Mouse (Mus musculus) thymus, postnatal 4 days (tissue): ENCODE results near the gene Prkca.
"Not testable (repeated sequence)": the region's sequence is repeated elsewhere in the genome, so short reads cannot be mapped to it uniquely, and the experiment has no call there.

Experiments
- DNase-seq: peaks from one replicate; pipeline ENCODE4 v3.0.0; 2021

Prkca gene

DNA sequence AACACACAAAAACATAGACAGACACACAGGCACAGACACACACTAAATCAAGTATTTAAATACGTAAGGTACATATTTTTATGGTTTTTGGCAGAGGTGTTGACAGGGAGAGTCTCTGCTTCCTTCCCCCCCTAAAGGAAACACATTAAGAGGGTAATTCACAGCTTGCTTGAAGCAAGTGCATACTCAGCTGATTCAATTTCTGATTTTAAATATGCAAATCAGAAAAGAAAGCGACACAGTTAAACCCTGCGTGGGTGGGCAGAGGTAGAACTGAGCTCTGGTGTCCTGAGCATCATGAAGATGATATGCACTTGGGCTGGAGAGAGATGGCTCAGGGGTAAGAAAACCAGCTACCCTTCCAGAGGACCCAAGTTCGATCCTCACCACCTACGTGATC is 248.9 kb downstream of the Prkca start:
- DNase-seq: no peak

DNA sequence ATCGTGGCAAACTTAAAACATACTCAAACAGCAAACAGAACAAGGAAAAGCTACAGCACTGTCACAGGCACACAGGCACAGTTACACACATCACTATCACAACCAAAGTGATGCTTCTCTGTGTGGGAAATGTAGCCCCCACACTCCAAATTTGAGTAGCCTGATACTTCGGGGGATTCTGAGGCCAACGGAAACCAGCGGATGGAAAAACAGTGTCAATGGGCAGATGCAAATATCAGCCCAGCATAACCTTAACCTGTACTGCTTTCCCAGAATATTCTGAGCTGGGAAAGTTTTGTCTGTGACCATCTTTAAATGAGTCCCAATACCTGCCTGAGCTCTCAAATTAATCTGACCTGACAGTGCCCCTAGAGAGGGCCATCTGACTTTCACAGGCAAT is 250.5 kb downstream of the Prkca start:
- DNase-seq: no peak

DNA sequence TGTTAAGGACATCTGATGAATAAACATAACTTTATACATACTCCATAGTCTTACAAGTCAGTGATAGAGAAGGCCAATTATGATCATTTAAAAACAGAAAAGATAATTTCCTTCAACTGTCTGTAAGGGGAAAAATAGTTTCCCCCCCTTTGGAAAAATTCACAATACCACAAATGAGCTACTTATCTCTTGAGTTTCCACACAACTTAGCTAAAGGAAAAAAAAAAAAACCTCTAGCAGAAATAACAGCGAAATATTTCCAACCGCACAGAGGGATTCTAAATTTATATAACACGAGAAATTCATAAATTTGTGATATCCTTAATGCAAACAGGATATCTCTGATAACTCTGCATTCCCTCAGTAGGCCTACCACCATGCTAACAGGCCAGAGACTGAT is 252.5 kb downstream of the Prkca start:
- DNase-seq: no peak

DNA sequence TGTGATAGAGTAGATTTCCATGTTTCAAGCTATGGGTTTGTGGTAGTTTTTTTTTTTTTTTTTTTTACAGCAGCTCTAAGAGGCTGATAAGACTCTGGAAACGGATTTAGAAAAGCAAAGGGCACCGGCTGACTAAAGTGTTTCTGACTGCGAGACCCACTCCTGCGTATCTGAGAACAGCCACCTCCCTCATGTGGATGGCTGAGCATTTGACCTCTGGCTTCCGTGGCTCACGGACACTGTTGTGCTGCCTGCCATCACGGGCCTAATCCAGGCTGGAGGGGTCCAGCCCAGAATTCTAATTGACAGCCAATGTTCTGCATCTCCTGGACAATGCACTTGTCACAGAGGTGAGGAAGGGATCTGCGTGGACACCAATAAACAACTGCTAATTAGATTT is 253.0 kb downstream of the Prkca start:
- no peak for DNase-seq

DNA sequence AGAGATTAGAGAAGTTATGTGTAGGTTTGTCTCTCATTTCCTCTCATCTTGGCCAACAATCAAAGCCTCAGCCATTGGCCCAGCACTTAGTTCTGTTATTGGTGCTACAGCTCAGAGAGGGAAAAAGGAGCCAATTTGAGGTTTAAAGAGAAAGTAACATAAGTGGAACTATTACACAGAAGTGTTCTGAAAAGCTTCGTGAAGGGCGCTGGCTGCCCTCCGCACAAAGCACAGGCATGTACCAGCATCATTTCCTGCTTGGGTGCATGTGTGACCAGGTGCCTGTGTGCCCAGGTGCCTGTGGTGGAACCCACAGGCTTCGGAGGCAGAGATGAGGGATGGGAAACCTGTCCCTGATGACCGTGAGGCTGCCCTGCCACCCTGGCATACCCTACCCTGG is 255.7 kb downstream of the Prkca start:
- no peak for DNase-seq

DNA sequence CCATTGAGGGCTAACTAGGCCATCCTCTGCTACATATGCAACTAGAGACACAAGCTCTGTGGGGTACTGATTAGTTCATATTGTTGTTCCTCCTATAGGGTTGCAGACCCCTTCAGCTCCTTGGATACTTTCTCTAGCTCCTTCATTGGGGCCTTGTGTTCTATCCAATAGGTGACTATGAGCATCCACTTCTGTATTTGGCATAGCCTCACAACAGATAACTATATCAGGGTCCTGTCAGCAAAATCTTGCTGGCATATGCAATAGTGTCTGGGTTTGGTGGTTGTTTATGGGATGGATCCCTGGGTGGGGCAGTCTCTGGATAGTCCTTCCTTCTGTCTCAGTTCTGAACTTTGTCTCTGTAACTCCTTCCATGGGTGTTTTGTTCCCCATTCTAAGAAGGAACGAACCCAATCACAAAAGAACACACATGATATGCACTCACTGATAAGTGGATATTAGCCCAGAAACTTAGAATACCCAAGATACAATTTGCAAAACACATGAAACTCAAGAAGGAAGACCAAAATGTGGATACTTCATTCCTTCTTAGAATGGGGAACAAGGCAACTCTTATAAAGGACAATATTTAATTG is 256.5 kb downstream of the Prkca start:
- DNase-seq: not testable (repeated sequence)

DNA sequence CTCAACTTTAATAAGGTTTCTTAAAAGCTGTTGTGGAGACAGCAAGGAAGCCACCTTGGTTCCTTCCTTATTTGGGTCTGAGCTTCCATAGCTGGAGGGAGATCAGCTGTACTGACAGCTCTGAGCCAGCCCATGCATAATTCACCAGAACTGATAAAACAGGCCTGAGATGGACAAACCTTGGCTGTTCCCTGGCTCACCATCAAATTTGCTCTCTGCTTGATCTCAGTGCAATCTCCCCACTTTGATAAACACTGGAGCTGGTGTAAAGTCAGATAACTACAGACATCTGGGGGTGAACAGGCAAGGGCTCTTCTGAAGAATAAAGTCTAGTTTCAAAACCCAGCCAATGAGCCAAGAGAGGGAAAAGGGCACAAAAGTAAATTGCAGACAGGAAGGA is 261.1 kb downstream of the Prkca start:
- DNase-seq: no peak

DNA sequence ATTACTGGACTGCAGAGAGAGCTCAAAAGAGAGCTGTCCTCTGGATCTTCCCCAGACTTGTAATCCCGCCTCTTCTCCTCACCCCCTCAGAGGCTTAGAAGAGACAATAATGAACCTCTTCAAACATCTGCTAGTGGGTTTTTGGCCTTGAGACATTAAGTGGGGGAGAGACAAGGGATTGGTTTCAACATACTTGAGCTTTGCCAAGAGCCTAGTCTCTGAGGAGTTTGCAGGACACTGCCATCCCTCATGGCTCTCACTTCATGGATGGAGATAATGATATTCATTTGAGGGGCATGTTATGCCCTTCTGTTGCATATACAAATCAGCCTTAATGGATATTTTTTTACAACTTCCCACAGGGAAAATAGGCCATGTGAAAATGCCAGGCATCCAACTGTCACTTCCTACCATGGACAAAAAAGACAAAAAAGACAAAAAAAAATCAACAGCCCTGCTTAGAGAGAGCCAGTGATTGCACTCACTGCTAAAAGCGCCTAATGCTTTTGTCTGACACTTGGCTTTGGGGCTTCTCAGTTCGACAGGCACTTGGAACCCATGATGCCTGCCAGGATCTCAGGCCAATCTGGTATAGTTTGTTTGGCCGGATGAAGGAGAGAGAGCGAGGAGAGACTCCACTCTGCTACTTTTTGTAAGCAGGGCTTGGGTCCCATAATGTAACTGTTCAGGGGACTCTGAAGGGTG is 263.6 kb downstream of the Prkca start:
- no peak for DNase-seq

DNA sequence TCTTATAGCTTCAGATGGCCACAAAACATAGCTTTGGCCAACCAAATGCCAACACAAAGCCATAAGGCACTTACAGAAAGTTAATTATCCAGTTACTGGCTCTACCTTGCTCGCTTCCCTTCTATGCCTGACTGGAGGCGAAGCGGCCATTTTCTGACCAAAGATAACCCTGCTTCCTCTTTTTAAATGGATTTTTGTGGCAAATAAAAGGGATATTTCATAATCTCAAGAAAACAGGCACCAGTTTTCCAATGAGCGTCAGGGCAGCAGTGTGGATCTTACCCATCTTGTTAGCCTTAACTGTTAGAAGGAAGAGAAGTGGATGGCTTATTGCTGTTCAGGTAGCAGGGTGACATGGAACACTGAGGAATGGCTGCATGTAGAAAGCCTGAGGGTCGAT is 264.3 kb downstream of the Prkca start:
- no peak for DNase-seq

DNA sequence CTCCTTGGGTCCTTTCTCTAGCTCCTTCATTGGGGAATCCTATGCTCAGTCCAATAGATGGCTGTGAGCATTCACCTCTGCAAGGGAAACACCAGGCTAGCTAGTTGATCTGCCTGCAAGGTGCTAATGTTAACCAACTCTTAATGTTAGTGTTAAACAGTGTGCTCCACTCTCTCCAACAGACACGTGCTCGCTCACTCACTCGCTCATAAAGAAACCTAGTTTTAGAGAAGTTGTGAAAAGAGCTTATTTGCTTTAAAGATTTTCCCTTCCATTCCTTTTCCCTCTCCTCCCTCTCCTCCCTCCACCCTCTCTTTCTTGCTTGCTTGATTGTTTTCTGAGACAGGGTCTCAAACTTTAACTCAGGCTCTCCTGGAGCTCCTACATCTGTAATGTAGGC is 266.2 kb downstream of the Prkca start:
- DNase-seq: no peak

DNA sequence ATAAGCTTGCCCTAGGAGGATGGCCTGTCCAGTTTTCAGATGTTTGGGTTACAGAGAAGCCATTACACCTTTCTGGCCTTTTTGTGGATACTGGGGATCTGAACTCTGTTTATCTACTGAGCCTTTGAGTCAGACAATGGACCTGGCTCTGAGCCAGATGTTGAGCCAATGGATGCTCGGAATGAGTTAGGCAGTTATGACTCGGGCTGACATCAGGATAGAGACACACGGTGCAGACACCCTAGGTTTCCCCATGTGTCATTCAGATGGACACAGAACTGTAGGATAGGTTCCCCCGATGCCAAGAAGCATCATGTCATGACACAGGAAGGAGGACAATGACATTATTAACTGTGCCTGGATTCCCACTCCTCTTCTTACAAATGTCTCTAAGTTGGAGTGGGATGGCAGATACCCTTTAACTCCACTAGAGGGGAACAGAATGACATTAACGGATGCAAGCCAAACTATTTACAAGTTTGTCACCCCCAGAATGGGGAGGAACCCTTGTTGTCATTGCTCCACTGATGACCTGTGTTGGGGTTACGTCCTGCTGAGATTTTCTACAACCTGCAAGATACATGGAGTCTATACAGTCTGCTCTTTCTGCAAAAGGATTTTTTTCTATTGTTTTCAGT is 271.0 kb downstream of the Prkca start:
- DNase-seq: no peak

DNA sequence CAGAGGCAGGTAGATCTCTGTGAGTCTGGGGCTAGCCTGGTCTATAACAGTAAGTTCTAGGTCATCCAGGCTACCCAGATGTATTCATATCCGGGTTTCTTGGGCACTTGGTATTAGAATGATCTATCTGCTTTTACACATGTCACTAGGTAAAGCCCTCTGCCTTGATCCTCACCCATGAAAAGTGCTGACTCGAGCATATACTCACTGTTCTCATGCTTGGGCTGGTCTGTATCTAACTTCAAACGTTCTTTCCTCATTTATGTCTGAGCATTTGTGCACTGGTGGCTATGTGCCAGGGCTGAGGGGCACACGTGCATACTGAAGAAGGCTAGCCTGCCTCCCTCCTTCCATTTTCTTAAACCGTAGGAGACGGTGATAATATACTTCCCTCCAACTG is 272.5 kb downstream of the Prkca start:
- DNase-seq: no peak

DNA sequence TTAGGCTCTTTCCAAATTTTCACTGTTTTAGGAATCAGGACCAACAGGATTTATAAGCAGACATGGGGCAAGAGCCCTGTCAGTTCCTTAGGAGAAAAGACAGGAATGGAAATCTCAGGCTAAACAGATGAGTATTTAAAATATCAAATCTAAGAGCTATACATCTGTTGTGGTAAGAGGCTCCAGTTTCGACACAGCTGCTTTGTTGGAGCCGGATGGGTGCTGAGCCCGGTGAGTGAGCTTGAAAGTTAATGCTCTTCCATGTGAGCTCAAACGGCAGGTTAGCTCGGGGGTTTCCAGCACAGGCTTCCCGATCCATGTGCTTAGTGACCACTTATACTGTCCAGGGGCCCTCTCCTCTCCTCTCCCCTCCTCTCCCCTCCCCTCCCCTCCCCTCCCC is 273.7 kb downstream of the Prkca start:
- no peak for DNase-seq

DNA sequence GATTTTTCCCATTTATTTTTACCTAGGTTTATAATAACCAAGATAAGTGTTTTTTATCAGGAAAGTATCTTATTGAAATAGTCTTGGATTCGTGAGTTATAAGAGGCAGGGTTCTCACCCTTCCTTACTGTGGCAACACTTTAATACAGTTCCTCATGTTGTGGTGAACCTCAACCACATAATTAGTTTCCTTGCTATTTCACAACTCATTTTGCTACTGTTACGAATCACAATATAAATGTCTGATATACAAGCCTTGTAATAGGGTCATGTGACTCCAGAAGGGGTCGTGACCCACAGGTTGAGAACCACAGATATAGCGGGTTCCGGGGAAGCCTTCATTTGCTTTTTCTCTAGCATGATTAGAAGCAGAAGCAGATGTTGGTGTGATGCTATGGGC is 275.3 kb downstream of the Prkca start:
- DNase-seq: no peak

DNA sequence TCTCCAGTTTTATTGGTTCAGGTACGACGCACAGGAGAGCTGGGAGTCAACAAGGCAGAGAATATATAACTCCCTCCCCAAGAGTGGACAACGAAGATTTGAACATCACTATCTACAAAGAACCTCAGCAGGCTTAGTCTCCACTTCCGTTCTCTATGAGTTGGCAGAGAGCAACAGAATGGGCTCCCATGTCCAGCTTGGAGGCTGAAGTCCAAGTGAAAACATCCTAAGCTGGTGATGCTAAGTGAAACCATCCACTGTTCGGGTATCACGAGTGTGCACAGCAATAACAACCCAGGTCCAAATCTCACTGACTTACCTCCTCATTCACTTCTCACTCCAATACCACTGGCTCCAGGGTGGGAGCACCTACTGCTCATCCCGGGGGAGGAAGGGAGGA is 276.6 kb downstream of the Prkca start:
- no peak for DNase-seq

DNA sequence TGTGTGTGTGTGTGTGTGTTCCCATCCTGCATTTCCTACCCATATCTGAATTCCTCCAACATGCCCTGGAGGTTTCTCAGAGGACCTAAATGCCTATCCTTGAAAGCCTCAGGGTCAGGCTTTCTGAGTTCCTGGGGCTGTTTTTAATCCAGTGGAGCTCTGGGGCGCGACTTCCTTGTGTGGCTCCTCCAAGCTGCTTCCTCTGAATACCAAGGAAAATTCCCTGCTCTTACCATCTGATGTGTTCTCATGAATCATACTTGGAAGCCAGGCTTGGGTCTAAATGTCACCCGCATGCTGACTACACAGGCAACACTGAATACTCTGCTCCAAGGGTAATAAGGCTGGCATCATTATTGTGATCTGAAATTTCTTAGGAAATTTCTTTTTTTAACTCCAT is 279.3 kb downstream of the Prkca start:
- no peak for DNase-seq

DNA sequence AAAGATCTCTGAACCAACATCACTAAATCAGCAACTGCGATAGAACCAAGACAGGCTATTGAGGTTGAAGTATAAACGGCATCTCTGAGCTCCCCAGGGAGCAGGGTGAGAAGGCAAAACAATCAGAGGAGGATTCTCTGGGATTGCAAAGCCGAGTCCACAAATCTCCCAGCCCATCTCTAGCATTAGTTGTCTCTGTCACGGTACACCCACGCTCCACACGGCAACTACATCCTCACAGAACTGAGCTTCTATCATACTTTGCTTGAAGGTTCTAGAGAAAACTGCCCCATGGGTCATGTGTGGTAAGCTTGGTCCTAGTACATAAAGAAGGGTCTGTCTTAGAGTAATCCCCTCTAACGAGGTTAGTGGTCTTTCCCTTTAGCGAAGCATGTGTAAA is 280.6 kb downstream of the Prkca start:
- DNase-seq: no peak

DNA sequence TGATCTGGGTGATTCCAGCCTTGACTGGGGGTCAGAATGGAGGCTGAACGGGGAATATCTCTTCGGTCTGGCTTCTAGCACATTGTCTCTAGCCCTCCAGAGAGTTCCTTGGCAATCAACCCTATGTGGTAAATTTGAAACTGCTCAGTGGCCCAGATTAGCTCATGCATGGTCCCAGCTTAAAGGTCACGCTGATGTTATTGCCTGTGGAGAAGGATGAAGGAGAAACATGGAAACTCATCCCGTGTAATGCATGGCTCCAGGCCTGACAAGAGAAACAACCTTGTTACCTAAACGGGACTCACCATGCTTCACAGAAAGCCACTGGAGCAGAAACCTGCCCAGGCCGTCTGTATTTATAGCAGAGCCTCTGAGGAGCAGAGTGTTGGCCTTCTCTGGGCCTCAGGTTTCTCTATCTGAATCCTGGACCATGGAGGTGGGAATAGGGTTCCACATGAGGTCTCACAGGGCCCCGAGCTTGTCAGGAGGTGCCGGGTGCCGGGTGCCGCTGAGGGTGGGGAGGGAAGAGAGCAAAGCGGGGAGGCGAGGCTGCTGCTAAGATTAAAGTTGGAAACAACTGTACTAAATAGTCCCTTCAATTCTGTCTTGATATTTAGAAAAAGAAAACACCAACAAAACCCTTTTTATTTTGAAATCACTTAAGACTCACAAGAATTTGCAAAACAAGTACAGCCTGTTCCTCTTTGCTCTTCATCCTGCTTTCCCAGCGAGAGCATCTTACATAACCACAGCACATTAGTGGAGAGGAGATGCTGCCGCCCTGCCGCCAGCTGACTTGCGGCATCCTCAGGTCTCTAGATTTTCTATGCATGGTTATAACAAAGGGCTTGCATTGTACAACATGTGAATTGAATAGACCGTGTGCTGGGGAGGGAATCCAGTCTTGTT is 281.9 kb downstream of the Prkca start:
- no peak for DNase-seq

DNA sequence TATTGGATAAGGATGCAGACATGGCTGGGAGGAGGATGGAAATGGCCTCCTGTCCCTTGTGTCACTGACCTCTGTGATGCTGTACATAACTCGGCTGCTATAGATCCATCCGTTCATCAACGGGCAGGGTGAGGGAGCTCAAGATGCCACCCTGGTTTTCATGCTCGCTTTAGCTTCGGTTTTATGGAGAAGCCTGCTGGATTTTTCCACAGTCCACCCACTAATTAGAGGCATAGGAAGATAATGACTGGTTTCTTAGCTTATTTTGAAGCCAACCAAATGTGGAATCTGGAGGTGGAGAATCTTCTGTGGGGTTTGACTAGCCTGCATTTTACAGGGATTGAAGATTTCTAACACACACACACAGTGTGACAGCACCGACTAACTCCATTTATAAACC is 286.6 kb downstream of the Prkca start:
- no peak for DNase-seq

DNA sequence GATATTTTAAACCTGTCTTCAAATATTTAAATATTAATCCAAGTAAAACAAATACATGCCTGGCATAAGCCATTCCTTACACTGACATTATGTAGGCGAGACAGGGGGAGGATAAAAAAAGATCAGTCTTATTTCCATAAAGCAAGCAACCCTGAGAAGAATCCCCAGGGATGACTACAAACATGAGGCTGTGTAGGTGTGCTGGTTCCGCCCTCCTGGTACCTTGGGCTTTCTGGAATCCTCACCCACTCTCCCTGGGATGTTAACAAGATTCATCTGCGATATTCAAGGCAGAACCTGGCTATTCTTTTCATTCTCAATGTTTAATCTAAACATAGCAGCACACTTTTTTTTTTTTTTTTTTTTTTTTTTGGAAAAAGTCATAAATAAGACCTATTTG is 289.1 kb downstream of the Prkca start:
- no peak for DNase-seq

DNA sequence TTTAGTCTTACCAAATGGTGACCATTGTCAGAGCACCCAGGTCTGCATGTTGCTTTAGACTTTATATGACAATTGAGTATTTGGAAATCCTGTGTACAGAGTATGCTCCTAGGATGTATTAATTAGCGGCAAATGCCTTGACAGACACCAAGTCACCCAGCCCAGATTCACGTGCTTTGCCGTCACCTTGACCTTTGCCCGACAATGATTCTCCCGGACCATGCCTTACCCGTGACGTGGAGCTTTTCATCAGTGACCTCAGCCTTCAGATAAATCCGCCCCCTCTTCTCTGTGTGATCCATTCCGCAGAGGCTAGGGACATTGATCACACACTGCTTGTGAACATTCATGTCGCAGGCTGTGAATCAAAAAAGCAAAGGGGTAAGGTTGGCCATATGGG is 290.0 kb downstream of the Prkca start:
- no peak for DNase-seq

DNA sequence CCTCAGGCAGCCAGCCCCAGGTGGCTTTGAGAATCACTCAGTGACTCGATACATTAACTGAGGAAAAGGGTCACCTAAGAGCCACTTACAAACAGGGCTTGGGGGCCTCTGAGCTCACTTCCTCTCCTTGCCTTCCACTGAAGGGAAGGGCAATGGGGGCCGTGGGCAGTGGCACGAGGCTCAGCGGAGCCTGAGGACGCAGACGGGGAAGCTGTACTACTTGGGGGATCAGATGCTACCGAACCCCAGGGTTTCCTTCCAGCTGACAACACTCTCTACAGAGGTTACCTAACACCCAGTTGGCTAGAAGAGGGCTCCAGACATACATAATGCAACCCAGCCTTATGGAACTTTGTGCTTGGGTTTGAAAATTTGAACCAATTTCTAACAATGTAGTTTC is 302.1 kb downstream of the Prkca start:
- no peak for DNase-seq

DNA sequence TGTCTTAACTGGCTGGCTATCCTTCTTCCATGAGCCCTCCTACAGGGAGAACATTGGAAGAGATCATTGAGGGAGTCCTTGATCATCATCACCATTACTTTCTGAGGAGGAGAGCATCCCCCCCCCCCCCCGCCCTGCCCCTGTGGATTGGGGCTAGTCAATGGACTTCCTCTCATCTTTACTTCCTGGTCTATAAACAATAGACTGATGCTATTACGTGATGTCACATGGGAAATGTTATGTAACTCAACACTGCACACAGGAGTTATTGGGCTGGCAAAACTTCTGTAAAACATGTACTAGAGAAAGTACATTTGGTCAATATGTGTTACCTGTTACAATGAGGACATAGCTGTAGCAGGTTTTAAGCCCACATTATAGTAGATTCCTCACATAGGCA is 302.9 kb downstream of the Prkca start:
- DNase-seq: no peak

DNA sequence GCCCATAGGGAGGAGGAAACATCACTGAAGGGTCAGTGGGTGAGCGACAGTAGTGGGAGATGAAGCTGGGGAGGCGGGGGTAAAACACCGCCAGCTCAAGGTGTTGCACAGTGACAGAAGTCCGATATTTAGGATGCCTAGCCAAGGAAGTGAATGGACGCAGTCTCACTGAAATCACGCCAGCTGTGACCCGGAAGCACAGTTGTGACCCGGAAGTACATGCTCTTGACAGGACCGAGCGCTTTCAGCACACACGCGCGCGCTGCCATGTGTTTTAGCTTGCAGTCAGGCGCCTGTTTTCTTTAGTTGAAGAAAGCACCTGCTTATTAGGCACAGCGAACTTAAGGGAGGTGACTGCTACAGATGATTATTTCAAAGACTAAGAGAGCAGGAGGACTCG is 304.0 kb downstream of the Prkca start:
- no peak for DNase-seq
